Mouse (Mus musculus): ENCODE data around the gene Kcnip1. TPM values are rescaled to one million over a fixed set of nuclear protein-coding genes. Genes with fewer than 3 reads are reported as not detected.

Gene Kcnip1
- polyA plus RNA-seq, 1 experiment from 2014 or later, result 2.5 TPM

- no peaks in the 10 kb centered on the region for H3K27me3 ChIP-seq (replicated peaks; ENCODE audit: control insufficient read depth, insufficient read depth, low read length)
- H3K4me3 ChIP-seq (ENCODE audit: low read depth, low read length), result no peak overlapping the region
- H3K4me1 ChIP-seq (replicated peaks; ENCODE audit: control insufficient read depth, insufficient read depth, low read length), result no peaks in the 10 kb centered on the region
- WGBS, result 68% methylated on average over 9 of the region's 9 CpGs
- no peak for TF ChIP-seq CTCF (IDR thresholded peaks at IDR 0.05; ENCODE audit: low read depth)
- no peaks in the 10 kb centered on the region for H3K36me3 ChIP-seq (ENCODE audit: control insufficient read depth, insufficient read depth)
- no peaks in the 10 kb centered on the region for H3K9me3 ChIP-seq (ENCODE audit: control insufficient read depth)
- H3K27ac ChIP-seq (ENCODE audit: low read depth, low read length), result no peak overlapping the region
- H3K9ac ChIP-seq (ENCODE audit: low read depth, low read length), result no peak overlapping the region
- H3K4me2 ChIP-seq (replicated peaks; ENCODE audit: low read depth), result no peak overlapping the region
- no peak for ATAC-seq
These were observed 225.7 kb downstream of the Kcnip1 start for GRCm38 (mm10) chr11:33766976-33767938.

GRCm38 (mm10) chr11:33761201-33761755 lies 231.7 kb downstream of the Kcnip1 start:
- ATAC-seq, result no peak
- Histone ChIP-seq H3K4me2 (replicated peaks; ENCODE audit: low read depth) (no peak overlapping the region), H3K27me3 (replicated peaks; ENCODE audit: control insufficient read depth, insufficient read depth, low read length) (no peaks in the 10 kb centered on the region), H3K9ac (ENCODE audit: low read depth, low read length) (no peak overlapping the region), H3K4me1 (replicated peaks; ENCODE audit: control insufficient read depth, insufficient read depth, low read length) (no peaks in the 10 kb centered on the region), H3K9me3 (ENCODE audit: control insufficient read depth) (no peaks in the 10 kb centered on the region), H3K36me3 (ENCODE audit: control insufficient read depth, insufficient read depth) (no peaks in the 10 kb centered on the region), H3K27ac (ENCODE audit: low read depth, low read length) (no peak overlapping the region), H3K4me3 (ENCODE audit: low read depth, low read length) (no peak overlapping the region)
- WGBS, result 77% methylated on average over 16 of the region's 16 CpGs
- no peak for TF ChIP-seq CTCF (IDR thresholded peaks at IDR 0.05; ENCODE audit: low read depth)

- WGBS, result 58% methylated on average over 15 of the region's 15 CpGs
- Histone ChIP-seq H3K4me3 (ENCODE audit: low read depth, low read length) (no peak overlapping the region), H3K9ac (ENCODE audit: low read depth, low read length) (no peak overlapping the region), H3K36me3 (ENCODE audit: control insufficient read depth, insufficient read depth) (no peaks in the 10 kb centered on the region), H3K27ac (ENCODE audit: low read depth, low read length) (no peak overlapping the region), H3K4me2 (replicated peaks; ENCODE audit: low read depth) (no peak overlapping the region), H3K9me3 (ENCODE audit: control insufficient read depth) (no peaks in the 10 kb centered on the region), H3K27me3 (replicated peaks; ENCODE audit: control insufficient read depth, insufficient read depth, low read length) (no peaks in the 10 kb centered on the region), H3K4me1 (replicated peaks; ENCODE audit: control insufficient read depth, insufficient read depth, low read length) (no peaks in the 10 kb centered on the region)
- TF ChIP-seq CTCF (IDR thresholded peaks at IDR 0.05; ENCODE audit: low read depth), result no peak
- ATAC-seq, result no peak
These were observed 236.3 kb downstream of the Kcnip1 start for GRCm38 (mm10) chr11:33756624-33757023.

- no peak overlapping the region for H3K4me3 ChIP-seq (ENCODE audit: low read depth, low read length)
- H3K9ac ChIP-seq (ENCODE audit: low read depth, low read length), result no peak overlapping the region
- H3K27ac ChIP-seq (ENCODE audit: low read depth, low read length), result no peak overlapping the region
- 60% methylated on average over 4 of the region's 4 CpGs for WGBS
- TF ChIP-seq CTCF (IDR thresholded peaks at IDR 0.05; ENCODE audit: low read depth), result no peak
- H3K36me3 ChIP-seq (ENCODE audit: control insufficient read depth, insufficient read depth), result no peaks in the 10 kb centered on the region
- no peaks in the 10 kb centered on the region for H3K4me1 ChIP-seq (replicated peaks; ENCODE audit: control insufficient read depth, insufficient read depth, low read length)
- no peak for ATAC-seq
- no peaks in the 10 kb centered on the region for H3K9me3 ChIP-seq (ENCODE audit: control insufficient read depth)
- H3K4me2 ChIP-seq (replicated peaks; ENCODE audit: low read depth), result no peak overlapping the region
- no peaks in the 10 kb centered on the region for H3K27me3 ChIP-seq (replicated peaks; ENCODE audit: control insufficient read depth, insufficient read depth, low read length)
These were observed 240.5 kb downstream of the Kcnip1 start for GRCm38 (mm10) chr11:33752431-33752873.

GRCm38 (mm10) chr11:33751503-33751902 lies 241.4 kb downstream of the Kcnip1 start:
- WGBS, result 85% methylated on average over 6 of the region's 6 CpGs
- no peak for ATAC-seq
- Histone ChIP-seq H3K4me1 (replicated peaks; ENCODE audit: control insufficient read depth, insufficient read depth, low read length) (no peaks in the 10 kb centered on the region), H3K4me3 (ENCODE audit: low read depth, low read length) (no peak overlapping the region), H3K9ac (ENCODE audit: low read depth, low read length) (no peak overlapping the region), H3K27ac (ENCODE audit: low read depth, low read length) (no peak overlapping the region), H3K36me3 (ENCODE audit: control insufficient read depth, insufficient read depth) (no peaks in the 10 kb centered on the region), H3K9me3 (ENCODE audit: control insufficient read depth) (no peaks in the 10 kb centered on the region), H3K4me2 (replicated peaks; ENCODE audit: low read depth) (no peak overlapping the region), H3K27me3 (replicated peaks; ENCODE audit: control insufficient read depth, insufficient read depth, low read length) (no peaks in the 10 kb centered on the region)
- no peak for TF ChIP-seq CTCF (IDR thresholded peaks at IDR 0.05; ENCODE audit: low read depth)

GRCm38 (mm10) chr11:33749979-33750378 lies 243.0 kb downstream of the Kcnip1 start:
- Histone ChIP-seq H3K9ac (ENCODE audit: low read depth, low read length) (no peak overlapping the region), H3K9me3 (ENCODE audit: control insufficient read depth) (no peaks in the 10 kb centered on the region), H3K27me3 (replicated peaks; ENCODE audit: control insufficient read depth, insufficient read depth, low read length) (no peaks in the 10 kb centered on the region), H3K4me3 (ENCODE audit: low read depth, low read length) (no peak overlapping the region), H3K27ac (ENCODE audit: low read depth, low read length) (no peak overlapping the region), H3K4me2 (replicated peaks; ENCODE audit: low read depth) (no peak overlapping the region), H3K36me3 (ENCODE audit: control insufficient read depth, insufficient read depth) (no peaks in the 10 kb centered on the region), H3K4me1 (replicated peaks; ENCODE audit: control insufficient read depth, insufficient read depth, low read length) (no peaks in the 10 kb centered on the region)
- peak; percentile 32 for TF ChIP-seq CTCF (IDR thresholded peaks at IDR 0.05; ENCODE audit: low read depth)
- no peak for ATAC-seq
- WGBS, result 81% methylated on average over 4 of the region's 4 CpGs
